Mouse (Mus musculus): ENCODE measurements around the gene Tmeff1. TPM values are rescaled to one million over a fixed set of nuclear protein-coding genes. Genes with fewer than 3 reads are reported as not detected.
A peak's percentile ranks its signal among the peaks of the same experiment; 100 is the strongest.
"Not testable (repeated sequence)": the region's sequence is repeated elsewhere in the genome, so short reads cannot be mapped to it uniquely, and the experiment has no call there.

The Tmeff1 gene
- polyA plus RNA-seq, 1 experiment from 2014 or later = 161 TPM

GRCm38 (mm10) chr4:48680648-48681343, 95.8 kb downstream of the Tmeff1 start:
- Histone ChIP-seq H3K4me2 (ENCODE audit: low read depth, low read length) (no peak overlapping the region), H3K27ac (replicated peaks; ENCODE audit: low read depth, low read length) (no peak overlapping the region), H3K9ac (replicated peaks; ENCODE audit: low read length) (no peak overlapping the region), H3K36me3 (replicated peaks; ENCODE audit: control insufficient read depth, insufficient read depth, low read depth, low read length) (no peaks in the 10 kb centered on the region), H3K4me3 (ENCODE audit: low read depth, low read length) (no peak overlapping the region), H3K27me3 (ENCODE audit: control insufficient read depth, insufficient read depth, low read length) (no peaks in the 10 kb centered on the region), H3K9me3 (replicated peaks; ENCODE audit: control insufficient read depth, low read length) (no peaks in the 10 kb centered on the region), H3K4me1 (ENCODE audit: control insufficient read depth, insufficient read depth, low read length) (no peaks in the 10 kb centered on the region)
- DNase-seq (ENCODE audit: low spot score) (peak; percentile 90), ATAC-seq (replicated peaks; ENCODE audit: insufficient number of reproducible peaks, low FRiP score, low TSS enrichment, low read depth) (no peak)
- WGBS = 40% methylated on average over 10 of the region's 11 CpGs

GRCm38 (mm10) chr4:48683126-48683525, 98.2 kb downstream of the Tmeff1 start:
- Histone ChIP-seq H3K9me3 (replicated peaks; ENCODE audit: control insufficient read depth, low read length) (no peaks in the 10 kb centered on the region), H3K4me1 (ENCODE audit: control insufficient read depth, insufficient read depth, low read length) (no peaks in the 10 kb centered on the region), H3K27ac (replicated peaks; ENCODE audit: low read depth, low read length) (no peak overlapping the region), H3K27me3 (ENCODE audit: control insufficient read depth, insufficient read depth, low read length) (no peaks in the 10 kb centered on the region), H3K36me3 (replicated peaks; ENCODE audit: control insufficient read depth, insufficient read depth, low read depth, low read length) (no peaks in the 10 kb centered on the region), H3K9ac (replicated peaks; ENCODE audit: low read length) (no peak overlapping the region), H3K4me2 (ENCODE audit: low read depth, low read length) (no peak overlapping the region), H3K4me3 (ENCODE audit: low read depth, low read length) (no peak overlapping the region)
- DNase-seq (ENCODE audit: low spot score) (no peak), ATAC-seq (replicated peaks; ENCODE audit: insufficient number of reproducible peaks, low FRiP score, low TSS enrichment, low read depth) (no peak)
- 80% methylated on average over 8 of the region's 8 CpGs for WGBS

GRCm38 (mm10) chr4:48683633-48684209, 98.7 kb downstream of the Tmeff1 start:
- not testable (repeated sequence) for H3K27me3 ChIP-seq (ENCODE audit: control insufficient read depth, insufficient read depth, low read length); H3K4me2 ChIP-seq (ENCODE audit: low read depth, low read length); H3K4me3 ChIP-seq (ENCODE audit: low read depth, low read length); DNase-seq (ENCODE audit: low spot score); H3K27ac ChIP-seq (replicated peaks; ENCODE audit: low read depth, low read length); H3K9me3 ChIP-seq (replicated peaks; ENCODE audit: control insufficient read depth, low read length); H3K9ac ChIP-seq (replicated peaks; ENCODE audit: low read length); H3K36me3 ChIP-seq (replicated peaks; ENCODE audit: control insufficient read depth, insufficient read depth, low read depth, low read length); H3K4me1 ChIP-seq (ENCODE audit: control insufficient read depth, insufficient read depth, low read length); ATAC-seq (replicated peaks; ENCODE audit: insufficient number of reproducible peaks, low FRiP score, low TSS enrichment, low read depth)
- WGBS = 98% methylated on average over 14 of the region's 21 CpGs

GRCm38 (mm10) chr4:48684593-48685187, 99.7 kb downstream of the Tmeff1 start:
- WGBS = 75% methylated on average over 7 of the region's 7 CpGs

GRCm38 (mm10) chr4:48688148-48688547, 103.2 kb downstream of the Tmeff1 start:
- no peak overlapping the region for H3K4me2 ChIP-seq (ENCODE audit: low read depth, low read length)
- H3K4me3 ChIP-seq (ENCODE audit: low read depth, low read length) = no peak overlapping the region
- H3K9ac ChIP-seq (replicated peaks; ENCODE audit: low read length) = no peak overlapping the region
- H3K4me1 ChIP-seq (ENCODE audit: control insufficient read depth, insufficient read depth, low read length) = no peaks in the 10 kb centered on the region
- DNase-seq (ENCODE audit: low spot score) (no peak), ATAC-seq (replicated peaks; ENCODE audit: insufficient number of reproducible peaks, low FRiP score, low TSS enrichment, low read depth) (no peak)
- H3K9me3 ChIP-seq (replicated peaks; ENCODE audit: control insufficient read depth, low read length) = no peaks in the 10 kb centered on the region
- H3K36me3 ChIP-seq (replicated peaks; ENCODE audit: control insufficient read depth, insufficient read depth, low read depth, low read length) = no peaks in the 10 kb centered on the region
- no peak overlapping the region for H3K27ac ChIP-seq (replicated peaks; ENCODE audit: low read depth, low read length)
- 83% methylated on average over 6 of the region's 6 CpGs for WGBS
- H3K27me3 ChIP-seq (ENCODE audit: control insufficient read depth, insufficient read depth, low read length) = no peaks in the 10 kb centered on the region

More at GRCm38 (mm10) chr4:48684593-48685187, 99.7 kb downstream of the Tmeff1 start:
- no peaks in the 10 kb centered on the region for H3K9me3 ChIP-seq (replicated peaks; ENCODE audit: control insufficient read depth, low read length)
- ATAC-seq (replicated peaks; ENCODE audit: insufficient number of reproducible peaks, low FRiP score, low TSS enrichment, low read depth) = no peak
- H3K4me2 ChIP-seq (ENCODE audit: low read depth, low read length) = no peak overlapping the region
- H3K4me1 ChIP-seq (ENCODE audit: control insufficient read depth, insufficient read depth, low read length) = no peaks in the 10 kb centered on the region
- no peak overlapping the region for H3K9ac ChIP-seq (replicated peaks; ENCODE audit: low read length)
- H3K36me3 ChIP-seq (replicated peaks; ENCODE audit: control insufficient read depth, insufficient read depth, low read depth, low read length) = no peaks in the 10 kb centered on the region
- H3K4me3 ChIP-seq (ENCODE audit: low read depth, low read length) = no peak overlapping the region
- H3K27ac ChIP-seq (replicated peaks; ENCODE audit: low read depth, low read length) = no peak overlapping the region
- no peak for DNase-seq (ENCODE audit: low spot score)
- H3K27me3 ChIP-seq (ENCODE audit: control insufficient read depth, insufficient read depth, low read length) = no peaks in the 10 kb centered on the region

GRCm38 (mm10) chr4:48690640-48691039, 105.7 kb downstream of the Tmeff1 start:
- WGBS = 87% methylated on average over 9 of the region's 9 CpGs
- Histone ChIP-seq H3K4me3 (ENCODE audit: low read depth, low read length) (no peak overlapping the region), H3K9me3 (replicated peaks; ENCODE audit: control insufficient read depth, low read length) (no peaks in the 10 kb centered on the region), H3K4me1 (ENCODE audit: control insufficient read depth, insufficient read depth, low read length) (no peaks in the 10 kb centered on the region), H3K27me3 (ENCODE audit: control insufficient read depth, insufficient read depth, low read length) (no peaks in the 10 kb centered on the region), H3K27ac (replicated peaks; ENCODE audit: low read depth, low read length) (no peak overlapping the region), H3K36me3 (replicated peaks; ENCODE audit: control insufficient read depth, insufficient read depth, low read depth, low read length) (no peaks in the 10 kb centered on the region), H3K9ac (replicated peaks; ENCODE audit: low read length) (no peak overlapping the region), H3K4me2 (ENCODE audit: low read depth, low read length) (no peak overlapping the region)
- peak; percentile 71 for DNase-seq (ENCODE audit: low spot score)
- no peak for ATAC-seq (replicated peaks; ENCODE audit: insufficient number of reproducible peaks, low FRiP score, low TSS enrichment, low read depth)

- Histone ChIP-seq H3K4me3 (ENCODE audit: low read depth, low read length) (no peak overlapping the region), H3K4me1 (ENCODE audit: control insufficient read depth, insufficient read depth, low read length) (no peaks in the 10 kb centered on the region), H3K36me3 (replicated peaks; ENCODE audit: control insufficient read depth, insufficient read depth, low read depth, low read length) (no peaks in the 10 kb centered on the region), H3K27ac (replicated peaks; ENCODE audit: low read depth, low read length) (no peak overlapping the region), H3K4me2 (ENCODE audit: low read depth, low read length) (no peak overlapping the region), H3K9me3 (replicated peaks; ENCODE audit: control insufficient read depth, low read length) (no peaks in the 10 kb centered on the region), H3K27me3 (ENCODE audit: control insufficient read depth, insufficient read depth, low read length) (no peaks in the 10 kb centered on the region), H3K9ac (replicated peaks; ENCODE audit: low read length) (no peak overlapping the region)
- DNase-seq (ENCODE audit: low spot score) (peak; percentile 78), ATAC-seq (replicated peaks; ENCODE audit: insufficient number of reproducible peaks, low FRiP score, low TSS enrichment, low read depth) (peak; percentile 82)
- WGBS = 44% methylated on average over 7 of the region's 7 CpGs
Observed at GRCm38 (mm10) chr4:48691793-48692437, 106.9 kb downstream of the Tmeff1 start.

All from embryonic facial prominence, embryonic 11.5 days (tissue).